Mouse (Mus musculus): Measurements from ENCODE around the gene Ephx3.
A peak's percentile ranks its signal among the peaks of the same experiment; 100 is the strongest.
"Not testable (repeated sequence)": the region's sequence is repeated elsewhere in the genome, so short reads cannot be mapped to it uniquely, and the experiment has no call there.

The Ephx3 gene

GRCm38 (mm10) chr17:32188863-32189636 is at the start of gene Ephx3:
TSS of gene Ephx3 (minus strand) at chr17:32189549.
- no peak for DNase-seq (ENCODE audit: extremely low read depth, insufficient read length, low spot score)

- no peak for DNase-seq (ENCODE audit: extremely low read depth, insufficient read length, low spot score)
Measured at GRCm38 (mm10) chr17:32238589-32238988, 49.2 kb upstream of the Ephx3 start.

GRCm38 (mm10) chr17:32235534-32236191 is 46.3 kb upstream of the Ephx3 start:
- no peak for DNase-seq (ENCODE audit: extremely low read depth, insufficient read length, low spot score)

DNA sequence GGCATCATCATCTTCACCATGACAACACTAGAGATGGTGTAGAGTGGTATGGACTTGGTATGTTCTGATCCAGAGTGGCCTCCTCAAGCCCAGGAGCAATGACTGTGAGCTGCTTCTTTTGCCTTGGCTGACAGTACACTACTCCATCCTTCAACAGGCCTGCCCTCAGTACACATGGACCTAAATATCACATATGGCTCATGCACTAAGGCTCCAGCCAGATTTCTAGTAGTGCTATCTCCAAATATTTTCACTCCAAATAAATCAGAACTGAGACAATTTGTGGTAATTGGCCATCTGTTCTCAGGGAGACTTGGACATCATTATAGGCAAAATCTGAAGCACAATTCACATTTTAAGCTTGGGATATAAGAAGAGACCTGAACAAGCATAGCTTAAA is 43.8 kb upstream of the Ephx3 start:
- no peak for DNase-seq (ENCODE audit: extremely low read depth, insufficient read length, low spot score)

- no peak for DNase-seq (ENCODE audit: extremely low read depth, insufficient read length, low spot score)
Measured at GRCm38 (mm10) chr17:32229256-32229655, 39.9 kb upstream of the Ephx3 start.

DNA sequence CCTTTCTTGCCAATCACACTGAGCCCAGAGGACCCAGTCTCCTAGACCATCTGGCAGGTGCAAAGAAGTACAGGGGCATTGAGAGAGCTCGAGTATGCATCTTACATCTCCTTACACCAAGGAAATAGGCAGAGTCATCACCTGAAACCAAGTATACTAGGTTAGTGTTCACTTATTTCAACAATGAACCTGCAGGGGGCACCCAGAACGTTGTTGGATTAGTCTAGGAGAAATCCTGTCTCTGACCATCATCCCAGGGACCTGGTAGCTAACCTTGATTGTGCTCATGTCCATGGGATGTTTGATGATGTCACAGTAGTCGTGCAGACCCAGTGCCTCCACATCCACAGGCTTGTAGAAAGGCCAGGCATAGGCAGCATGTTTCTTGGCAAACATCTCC is 31.5 kb upstream of the Ephx3 start:
- no peak for DNase-seq (ENCODE audit: extremely low read depth, insufficient read length, low spot score)

DNA sequence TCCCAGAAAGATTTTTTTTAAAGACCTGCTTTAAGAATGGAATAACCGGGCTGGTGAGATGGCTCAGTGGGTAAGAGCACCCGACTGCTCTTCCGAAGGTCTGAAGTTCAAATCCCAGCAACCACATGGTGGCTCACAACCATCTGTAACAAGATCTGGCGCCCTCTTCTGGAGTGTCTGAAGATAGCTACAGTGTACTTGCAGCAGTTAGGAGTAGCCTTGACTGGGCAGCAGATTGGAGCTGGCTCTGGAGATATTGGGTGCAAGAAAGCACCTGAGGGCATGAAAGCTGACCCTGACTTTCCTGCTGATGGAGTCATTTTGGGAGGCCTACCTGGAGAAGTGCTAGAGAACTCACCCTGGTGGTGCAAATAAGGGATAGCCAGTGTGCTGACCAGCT is 26.2 kb upstream of the Ephx3 start:
- not testable (repeated sequence) for DNase-seq (ENCODE audit: extremely low read depth, insufficient read length, low spot score)

- not testable (repeated sequence) for DNase-seq (ENCODE audit: extremely low read depth, insufficient read length, low spot score)
Measured at GRCm38 (mm10) chr17:32211554-32211953, 22.2 kb upstream of the Ephx3 start.

GRCm38 (mm10) chr17:32209752-32210151 is 20.4 kb upstream of the Ephx3 start:
- no peak for DNase-seq (ENCODE audit: extremely low read depth, insufficient read length, low spot score)

- no peak for DNase-seq (ENCODE audit: extremely low read depth, insufficient read length, low spot score)
Measured at GRCm38 (mm10) chr17:32209144-32209543, 19.8 kb upstream of the Ephx3 start.

DNA sequence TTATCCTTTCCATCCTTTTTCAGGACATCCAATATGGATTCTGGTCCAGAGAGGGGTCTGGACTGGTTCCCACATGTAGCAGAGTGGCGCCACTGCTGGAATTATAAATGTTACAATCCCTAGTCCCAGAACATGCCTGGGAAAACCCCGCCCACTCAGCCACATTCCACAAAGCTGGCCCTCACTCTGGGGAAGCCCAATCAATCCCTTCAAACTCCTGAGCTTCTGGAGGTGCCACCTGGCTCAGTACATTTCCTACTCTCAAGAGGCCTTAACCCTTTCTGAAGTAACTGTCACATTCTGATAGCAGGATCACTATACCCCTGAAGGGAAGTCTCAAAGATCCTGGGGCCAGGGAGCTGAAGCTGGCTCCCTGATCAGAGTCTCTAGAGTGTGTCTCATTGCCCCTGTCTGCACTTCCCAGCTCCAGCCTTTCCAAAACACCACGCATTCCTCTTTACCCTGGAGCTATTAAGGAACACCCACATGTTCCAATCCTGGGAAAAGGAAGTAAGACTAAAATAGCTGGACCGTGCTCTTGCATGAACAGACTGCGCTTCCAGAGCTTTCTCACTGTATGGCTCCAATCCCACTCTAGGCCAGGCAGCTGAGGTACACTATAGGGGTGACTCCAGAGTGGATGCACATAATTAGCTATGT is 18.4 kb upstream of the Ephx3 start:
- no peak for DNase-seq (ENCODE audit: extremely low read depth, insufficient read length, low spot score)

DNA sequence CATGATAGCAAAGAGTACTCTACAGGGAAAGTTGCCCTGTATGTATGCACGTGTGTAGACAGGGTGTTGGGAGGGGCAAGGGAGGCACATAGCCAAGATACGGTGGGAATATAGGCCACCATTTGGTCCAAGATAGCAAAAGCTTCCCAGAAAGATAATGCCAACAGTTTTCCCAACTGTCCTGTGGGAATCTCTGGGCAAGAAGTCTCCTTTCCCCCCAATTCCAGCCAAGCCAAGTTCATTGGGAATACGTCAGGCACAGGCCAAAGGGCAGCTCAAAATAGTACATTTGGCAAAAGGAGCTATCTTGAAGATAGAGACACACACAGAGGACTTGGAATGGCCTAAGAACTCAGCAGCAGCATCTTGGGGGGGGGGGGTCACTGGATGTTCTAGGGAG is 16.0 kb upstream of the Ephx3 start:
- DNase-seq (ENCODE audit: extremely low read depth, insufficient read length, low spot score): no peak

DNA sequence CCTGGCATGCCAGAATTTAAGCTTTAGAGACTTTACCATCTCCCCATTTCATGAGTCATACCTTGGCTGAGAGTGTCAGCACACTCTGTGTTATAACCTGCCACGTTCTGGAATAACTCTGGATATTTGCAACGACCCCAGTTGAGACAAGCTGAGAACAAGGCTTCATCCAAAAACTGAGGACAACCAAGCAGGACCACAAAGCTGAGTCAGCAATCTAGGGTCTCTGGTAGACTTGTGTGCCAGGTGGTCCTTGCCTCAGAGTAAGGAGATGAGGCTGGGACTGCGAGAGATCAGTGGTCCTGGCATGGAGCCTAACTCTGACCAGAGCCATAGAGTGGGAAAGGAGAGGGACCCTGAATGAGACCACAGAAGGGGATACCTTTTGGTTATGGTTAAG is 13.6 kb upstream of the Ephx3 start:
- DNase-seq (ENCODE audit: extremely low read depth, insufficient read length, low spot score): no peak

- no peak for DNase-seq (ENCODE audit: extremely low read depth, insufficient read length, low spot score)
Measured at GRCm38 (mm10) chr17:32201086-32201485, 11.7 kb upstream of the Ephx3 start.

DNA sequence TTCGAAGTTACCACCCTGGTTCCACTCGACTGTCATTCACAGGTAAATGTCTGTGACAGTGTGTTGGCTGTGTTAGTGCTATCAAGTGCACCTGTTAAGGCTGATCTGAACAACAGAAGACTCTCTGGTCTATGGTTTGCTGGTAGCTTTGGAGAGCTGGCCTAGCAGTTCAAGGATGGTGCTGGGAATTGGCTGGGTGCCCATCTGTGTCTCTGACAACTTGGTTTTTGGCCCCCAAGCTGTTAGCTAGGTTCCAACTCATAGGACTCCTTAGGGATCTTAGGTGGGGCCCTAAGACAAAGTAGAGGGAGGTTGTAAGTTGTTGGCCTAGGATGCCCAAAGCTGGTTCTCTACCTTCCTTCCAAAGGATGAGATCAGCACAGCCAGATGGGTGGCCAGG is 10.4 kb upstream of the Ephx3 start:
- no peak for DNase-seq (ENCODE audit: extremely low read depth, insufficient read length, low spot score)

GRCm38 (mm10) chr17:32197156-32197555 is 7.8 kb upstream of the Ephx3 start:
- no peak for DNase-seq (ENCODE audit: extremely low read depth, insufficient read length, low spot score)

- DNase-seq (ENCODE audit: extremely low read depth, insufficient read length, low spot score): no peak
Measured at GRCm38 (mm10) chr17:32195725-32196124, 6.4 kb upstream of the Ephx3 start.

DNA sequence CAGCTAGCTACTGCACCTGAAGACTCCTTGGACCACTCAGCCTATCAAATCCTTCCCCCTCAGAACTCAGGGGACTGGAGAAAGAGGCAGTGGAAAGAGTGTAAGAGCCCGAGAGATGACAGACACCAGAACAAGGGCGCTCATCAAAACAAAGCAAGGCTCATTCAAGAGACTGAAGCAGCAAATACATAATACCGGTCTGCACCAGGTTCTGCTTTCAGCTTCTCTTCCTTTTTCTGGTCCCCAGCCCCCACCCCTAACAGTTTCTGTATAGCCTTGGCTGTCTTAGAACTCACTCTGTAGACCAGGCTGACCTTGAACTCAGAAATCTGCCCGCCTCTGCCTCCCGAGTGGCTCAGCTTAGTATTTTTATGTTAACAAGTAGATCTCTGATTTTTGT is 3.7 kb upstream of the Ephx3 start:
- no peak for DNase-seq (ENCODE audit: extremely low read depth, insufficient read length, low spot score)

DNA sequence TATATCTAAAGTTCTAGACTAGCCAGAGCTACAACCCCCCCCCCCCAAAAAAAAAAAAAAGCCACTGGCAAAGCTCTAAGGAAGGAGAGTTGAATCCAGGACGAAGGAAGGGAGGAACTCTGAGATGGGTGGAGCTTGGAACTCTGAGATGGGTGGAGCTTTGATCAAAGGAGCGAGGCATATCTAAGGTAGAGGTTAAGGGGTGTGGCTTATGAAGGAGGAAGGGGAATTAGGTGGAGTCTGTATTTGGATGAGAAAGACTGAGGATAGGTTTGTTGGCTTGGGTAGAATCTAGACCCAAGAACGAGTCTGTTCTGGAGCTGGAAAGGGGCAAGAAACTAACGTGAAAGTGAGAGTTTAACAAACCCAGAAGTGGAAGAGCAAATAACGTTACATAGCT is 501 bp upstream of the Ephx3 start:
- DNase-seq (ENCODE audit: extremely low read depth, insufficient read length, low spot score): no peak

DNA sequence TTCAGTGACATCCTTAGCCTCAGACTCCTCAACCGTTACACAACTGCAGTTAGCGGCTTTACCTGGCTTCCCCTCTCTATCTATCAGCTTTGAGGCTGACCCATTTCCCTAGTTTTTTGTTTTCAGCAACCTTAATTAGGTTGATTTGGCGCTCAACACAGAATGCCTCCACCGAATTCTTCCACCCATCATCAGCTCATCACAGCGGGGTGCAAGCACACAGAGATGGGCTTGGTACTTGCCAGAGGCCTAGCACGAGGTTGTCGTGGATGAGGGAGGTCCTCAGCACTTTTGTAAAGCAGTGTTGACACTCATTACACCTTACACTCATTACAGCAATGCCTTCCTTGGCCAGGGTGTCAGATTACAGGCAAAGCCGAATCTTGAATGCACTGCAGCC is 6.3 kb downstream of the Ephx3 start:
- no peak for DNase-seq (ENCODE audit: extremely low read depth, insufficient read length, low spot score)

DNA sequence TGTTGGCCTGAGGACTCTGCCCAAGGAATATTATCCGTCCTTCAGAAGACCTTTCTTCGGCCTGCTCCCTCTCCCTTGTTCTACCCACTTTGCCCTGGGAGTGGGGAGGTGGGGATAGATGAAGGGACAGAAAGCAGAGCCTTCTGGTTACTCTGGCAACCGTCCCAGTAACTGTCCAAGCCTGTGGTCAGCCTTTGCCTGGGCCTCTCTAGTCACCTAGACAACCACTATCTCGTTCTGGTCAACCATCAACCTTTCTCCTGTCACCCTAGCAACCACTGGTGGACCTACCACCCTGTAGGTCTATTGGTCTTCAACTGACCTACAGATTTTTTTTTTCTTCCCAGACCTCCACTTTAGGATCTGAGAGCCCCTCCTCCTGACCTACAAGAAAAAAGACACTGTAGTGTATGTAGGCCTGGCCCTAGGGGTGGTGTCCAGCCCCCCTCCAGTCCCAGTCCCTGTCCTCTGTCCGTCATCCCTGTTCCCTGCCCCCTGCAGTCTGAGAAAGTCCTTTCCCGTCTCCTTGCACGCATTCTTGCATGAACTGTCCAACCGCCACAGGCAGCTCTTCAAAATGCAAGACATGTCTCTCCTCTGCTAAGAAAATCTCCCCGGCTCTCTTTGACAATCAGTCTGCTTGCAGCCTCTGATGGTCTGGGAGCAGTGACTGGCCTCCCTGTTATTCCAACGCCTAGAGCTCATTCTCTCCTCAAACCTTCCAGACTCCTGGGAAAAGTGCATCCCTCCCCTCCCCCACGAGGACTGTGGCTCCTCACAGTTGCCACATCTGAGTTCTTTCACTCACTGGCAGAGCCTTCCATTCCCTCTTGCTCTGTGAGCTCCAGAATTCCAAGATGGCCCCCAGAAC is 9.5 kb downstream of the Ephx3 start:
- peak; percentile 30 for DNase-seq (ENCODE audit: extremely low read depth, insufficient read length, low spot score)

Measured in 3134 (cell line).